Mouse (Mus musculus) liver, embryonic 16.5 days (tissue): Measurements from ENCODE around the gene Plagl1. TPM values are rescaled to one million over a fixed set of nuclear protein-coding genes. Genes with fewer than 3 reads are reported as not detected.
A peak's percentile ranks its signal among the peaks of the same experiment; 100 is the strongest.
"Not testable (repeated sequence)": the region's sequence is repeated elsewhere in the genome, so short reads cannot be mapped to it uniquely, and the experiment has no call there.

ENCODE experiments used
- ATAC-seq: fragments of 200-750 bp; cut with Nextera tagmentation; 2 replicates; pipeline ENCODE4 v1.8.0; 2017; ENCODE audit warnings: low read depth, mild to moderate bottlenecking, moderate number of reproducible peaks, moderate library complexity
- H3K27ac ChIP-seq: fragments of 300-500 bp; sonication (generic); 2 replicates; pipeline ENCODE4 v1.5.1; 2014; ENCODE audit warnings: mild to moderate bottlenecking, low read length
- H3K27me3 ChIP-seq: fragments of 300-500 bp; sonication (generic); 2 replicates; pipeline ENCODE4 v1.6.1; 2014; ENCODE audit warnings: low read depth, low read length, mixed read lengths; ENCODE audit not compliant: control insufficient read depth, insufficient read depth
- H3K36me3 ChIP-seq: fragments of 300-500 bp; sonication (generic); 2 replicates; pipeline ENCODE4 v1.6.1; 2014; ENCODE audit warnings: mild to moderate bottlenecking; ENCODE audit not compliant: control insufficient read depth, insufficient read depth
- H3K4me1 ChIP-seq: fragments of 300-500 bp; sonication (generic); 2 replicates; pipeline ENCODE4 v1.6.1; 2014; ENCODE audit warnings: low read depth, low read length, mixed read lengths; ENCODE audit not compliant: control insufficient read depth
- H3K4me2 ChIP-seq: fragments of 300-500 bp; sonication (generic); 2 replicates; pipeline ENCODE4 v1.6.1; 2014; ENCODE audit warnings: low read depth, low read length, mixed read lengths
- H3K4me3 ChIP-seq: fragments of 300-500 bp; sonication (generic); 2 replicates; pipeline ENCODE4 v1.5.1; 2014; ENCODE audit warnings: low read depth, mild to moderate bottlenecking, low read length
- H3K9ac ChIP-seq: fragments of 300-500 bp; sonication (generic); 2 replicates; pipeline ENCODE4 v1.6.1; 2014; ENCODE audit warnings: low read depth, low read length
- H3K9me3 ChIP-seq: fragments of 300-500 bp; sonication (generic); replicated peaks from 2 replicates; pipeline ENCODE4 v1.6.1; 2016; ENCODE audit warnings: low read length; ENCODE audit not compliant: control insufficient read depth
- WGBS: fragments of 180-500 bp; shearing (Covaris S2); extraction: QIAGEN DNeasy Blood & Tissue Kit; methylation state at CpG from one replicate; pipeline ENCODE4 v1.1.7; 2014; ENCODE audit not compliant: insufficient replicate concordance; 5-methylcytosine and 5-hydroxymethylcytosine counted together
- polyA plus RNA-seq: library from polyadenylated mRNA; unstranded; fragments of >200 nt; fragmentation: Nextera tagmentation; extraction: Ambion mirVana; gene quantifications from 2 replicates; pipeline ENCODE4 v1.2.1, GENCODE M21; 2015

The Plagl1 gene
- polyA plus RNA-seq: 20.5 and 24.6 TPM in 2 replicates

- Histone ChIP-seq H3K27me3 (peaks cover 4% of the 10 kb centered on the region), H3K9me3 (no peaks in the 10 kb centered on the region), H3K4me3 (peak within 1 kb of the TSS; percentile 22)
Measured at GRCm38 (mm10) chr10:13060021-13060668, at the start of gene Plagl1. TSS of gene Plagl1 (plus strand) at chr10:13060504.

GRCm38 (mm10) chr10:13014026-13014425 is 46.3 kb upstream of the Plagl1 start:
- no peak for ATAC-seq
- 68% methylated on average over 7 of the region's 7 CpGs for WGBS
- H3K36me3 ChIP-seq: no peaks in the 10 kb centered on the region
- H3K9ac ChIP-seq: no peak overlapping the region
- H3K4me2 ChIP-seq: no peak overlapping the region
- no peaks in the 10 kb centered on the region for H3K27me3 ChIP-seq
- H3K4me1 ChIP-seq: peaks cover 13% of the 10 kb centered on the region
- H3K27ac ChIP-seq: no peak overlapping the region
- H3K9me3 ChIP-seq: no peaks in the 10 kb centered on the region
- H3K4me3 ChIP-seq: no peak overlapping the region

More at GRCm38 (mm10) chr10:13060021-13060668, at the start of gene Plagl1:
- WGBS: 64% methylated on average over 11 of the region's 11 CpGs
- ATAC-seq: no peak
- peak within 1 kb of the TSS; percentile 43 for H3K4me2 ChIP-seq
- H3K27ac ChIP-seq: no peak within 1 kb of the TSS
- H3K9ac ChIP-seq: no peak within 1 kb of the TSS
- no peaks in the 10 kb centered on the region for H3K36me3 ChIP-seq
- H3K4me1 ChIP-seq: no peaks in the 10 kb centered on the region

- Histone ChIP-seq H3K9me3 (no peaks in the 10 kb centered on the region), H3K27me3 (no peaks in the 10 kb centered on the region), H3K27ac (no peak overlapping the region), H3K4me2 (no peak overlapping the region), H3K9ac (no peak overlapping the region), H3K4me3 (no peak overlapping the region), H3K4me1 (peaks cover 4% of the 10 kb centered on the region; the same call in 1 of the 2 replicates), H3K36me3 (no peaks in the 10 kb centered on the region)
- 18% methylated on average over 4 of the region's 4 CpGs for WGBS
- ATAC-seq: no peak
Measured at GRCm38 (mm10) chr10:13016573-13016972, 43.7 kb upstream of the Plagl1 start.

GRCm38 (mm10) chr10:13018510-13018909 is 41.8 kb upstream of the Plagl1 start:
- no peak for ATAC-seq
- no peaks in the 10 kb centered on the region for H3K27me3 ChIP-seq
- H3K4me1 ChIP-seq: no peaks in the 10 kb centered on the region
- no peak overlapping the region for H3K27ac ChIP-seq
- no peaks in the 10 kb centered on the region for H3K9me3 ChIP-seq
- H3K9ac ChIP-seq: no peak overlapping the region
- no peak overlapping the region for H3K4me2 ChIP-seq
- no peaks in the 10 kb centered on the region for H3K36me3 ChIP-seq
- 60% methylated on average over 7 of the region's 7 CpGs for WGBS
- H3K4me3 ChIP-seq: no peak overlapping the region

- WGBS: 59% methylated on average over 5 of the region's 5 CpGs
- H3K9ac ChIP-seq: no peak overlapping the region
- ATAC-seq: no peak
- no peak overlapping the region for H3K4me3 ChIP-seq
- H3K27me3 ChIP-seq: no peaks in the 10 kb centered on the region
- H3K36me3 ChIP-seq: no peaks in the 10 kb centered on the region
- no peak overlapping the region for H3K4me2 ChIP-seq
- H3K9me3 ChIP-seq: no peaks in the 10 kb centered on the region
- no peak overlapping the region for H3K27ac ChIP-seq
- no peaks in the 10 kb centered on the region for H3K4me1 ChIP-seq
Measured at GRCm38 (mm10) chr10:13019026-13019425, 41.3 kb upstream of the Plagl1 start.

- Histone ChIP-seq H3K27me3 (no peaks in the 10 kb centered on the region), H3K4me3 (no peak overlapping the region), H3K27ac (no peak overlapping the region), H3K36me3 (no peaks in the 10 kb centered on the region), H3K9me3 (no peaks in the 10 kb centered on the region), H3K9ac (no peak overlapping the region), H3K4me2 (no peak overlapping the region), H3K4me1 (no peaks in the 10 kb centered on the region)
- 71% methylated on average over 4 of the region's 4 CpGs for WGBS
- ATAC-seq: no peak
Measured at GRCm38 (mm10) chr10:13022103-13022502, 38.2 kb upstream of the Plagl1 start.

GRCm38 (mm10) chr10:13023985-13024384 is 36.3 kb upstream of the Plagl1 start:
- H3K4me3 ChIP-seq, H3K36me3 ChIP-seq, H3K9me3 ChIP-seq, H3K27ac ChIP-seq, H3K4me1 ChIP-seq, H3K27me3 ChIP-seq, H3K9ac ChIP-seq, ATAC-seq, H3K4me2 ChIP-seq: not testable (repeated sequence)
- WGBS: 25% methylated on average over 3 of the region's 3 CpGs

GRCm38 (mm10) chr10:13027702-13028101 is 32.6 kb upstream of the Plagl1 start:
- 62% methylated on average over 5 of the region's 5 CpGs for WGBS
- no peak overlapping the region for H3K4me2 ChIP-seq
- no peak for ATAC-seq
- no peaks in the 10 kb centered on the region for H3K27me3 ChIP-seq
- no peak overlapping the region for H3K27ac ChIP-seq
- H3K36me3 ChIP-seq: no peaks in the 10 kb centered on the region
- no peaks in the 10 kb centered on the region for H3K9me3 ChIP-seq
- no peaks in the 10 kb centered on the region for H3K4me1 ChIP-seq
- no peak overlapping the region for H3K9ac ChIP-seq
- no peak overlapping the region for H3K4me3 ChIP-seq

- H3K4me1 ChIP-seq: no peaks in the 10 kb centered on the region
- no peaks in the 10 kb centered on the region for H3K9me3 ChIP-seq
- no peaks in the 10 kb centered on the region for H3K36me3 ChIP-seq
- H3K9ac ChIP-seq: no peak overlapping the region
- H3K4me3 ChIP-seq: no peak overlapping the region
- ATAC-seq: no peak
- 31% methylated on average over 1 of the region's 1 CpGs for WGBS
- H3K27ac ChIP-seq: no peak overlapping the region
- H3K27me3 ChIP-seq: no peaks in the 10 kb centered on the region
- H3K4me2 ChIP-seq: no peak overlapping the region
Measured at GRCm38 (mm10) chr10:13028215-13028614, 32.1 kb upstream of the Plagl1 start.
